Mouse (Mus musculus): Measurements from ENCODE around the gene Rnf141. TPM values are rescaled to one million over a fixed set of nuclear protein-coding genes. Genes with fewer than 3 reads are reported as not detected.

Rnf141 gene
- polyA plus RNA-seq, 1 experiment from 2014 or later: 27.0 TPM

DNA sequence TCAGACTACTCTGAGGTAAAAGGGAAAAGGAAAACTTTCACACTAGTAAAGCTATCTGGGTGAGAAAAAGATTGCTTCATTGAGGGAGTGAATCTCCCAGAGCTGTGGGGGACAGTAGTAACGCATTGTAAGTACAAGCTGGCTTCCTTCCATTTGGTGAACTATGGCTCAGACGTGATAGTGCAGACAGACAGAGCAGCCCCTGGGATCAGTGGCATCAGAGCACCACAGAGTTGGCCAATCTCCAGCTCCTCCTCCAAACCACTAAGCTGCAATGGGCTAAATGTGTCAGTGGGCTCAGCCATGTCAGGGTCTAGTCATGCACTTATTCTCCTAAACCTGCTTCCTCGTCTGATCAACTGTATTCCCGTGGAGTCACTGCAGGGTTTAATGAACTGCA lies 20.7 kb downstream of the Rnf141 start:
- Histone ChIP-seq H3K27ac (replicated peaks) (no peak overlapping the region), H3K27me3 (no peaks in the 10 kb centered on the region), H3K9me3 (no peaks in the 10 kb centered on the region), H3K4me1 (no peaks in the 10 kb centered on the region), H3K9ac (replicated peaks) (no peak overlapping the region), H3K4me3 (no peak overlapping the region), H3K36me3 (peaks cover 23% of the 10 kb centered on the region), H3K4me2 (replicated peaks) (no peak overlapping the region)
- WGBS: 86% methylated on average over 4 of the region's 4 CpGs
- no peak for ATAC-seq (ENCODE audit: low FRiP score, low read depth)

DNA sequence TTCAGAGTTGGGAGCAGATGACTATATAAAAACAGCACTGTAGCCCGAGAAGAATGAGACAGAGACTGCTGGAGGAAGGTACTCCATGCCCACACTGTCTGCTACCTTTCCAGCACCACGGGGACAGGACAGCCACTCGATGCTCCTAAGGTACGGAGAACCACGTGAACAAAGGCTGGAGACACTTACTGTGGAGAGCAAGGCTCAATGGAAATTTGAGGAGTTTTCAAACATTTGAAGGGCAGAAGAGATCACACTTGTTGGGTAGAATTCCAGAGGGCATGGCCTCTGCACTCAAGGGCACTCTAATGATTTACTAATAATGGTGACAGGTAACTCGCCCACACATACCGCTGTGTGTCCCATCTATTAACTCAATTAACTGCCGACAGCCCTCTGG lies 21.2 kb downstream of the Rnf141 start:
- Histone ChIP-seq H3K27ac (replicated peaks) (no peak overlapping the region), H3K4me3 (no peak overlapping the region), H3K4me1 (no peaks in the 10 kb centered on the region), H3K9ac (replicated peaks) (no peak overlapping the region), H3K9me3 (no peaks in the 10 kb centered on the region), H3K4me2 (replicated peaks) (no peak overlapping the region), H3K27me3 (no peaks in the 10 kb centered on the region), H3K36me3 (peaks cover 23% of the 10 kb centered on the region)
- no peak for ATAC-seq (ENCODE audit: low FRiP score, low read depth)
- 87% methylated on average over 8 of the region's 8 CpGs for WGBS

DNA sequence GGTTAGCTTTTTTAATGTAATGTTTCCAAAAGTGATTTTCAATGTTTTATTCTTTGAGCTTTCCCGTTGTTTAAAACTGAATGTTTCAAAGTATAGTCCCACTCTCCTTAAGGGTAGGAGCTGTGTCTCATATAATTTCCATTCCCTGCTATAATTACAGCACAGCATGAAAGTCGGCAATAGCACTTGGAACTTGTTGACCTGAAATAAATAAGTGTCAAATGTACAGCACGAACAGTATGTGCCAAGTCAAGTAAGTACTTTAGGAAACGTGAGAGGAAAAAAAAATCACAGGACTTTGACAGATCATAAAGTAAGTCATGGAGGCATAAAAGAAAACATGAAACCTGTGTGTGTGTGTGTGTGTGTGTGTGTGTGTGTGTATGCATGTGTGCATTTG lies 22.2 kb downstream of the Rnf141 start:
- no peak for ATAC-seq (ENCODE audit: low FRiP score, low read depth)

DNA sequence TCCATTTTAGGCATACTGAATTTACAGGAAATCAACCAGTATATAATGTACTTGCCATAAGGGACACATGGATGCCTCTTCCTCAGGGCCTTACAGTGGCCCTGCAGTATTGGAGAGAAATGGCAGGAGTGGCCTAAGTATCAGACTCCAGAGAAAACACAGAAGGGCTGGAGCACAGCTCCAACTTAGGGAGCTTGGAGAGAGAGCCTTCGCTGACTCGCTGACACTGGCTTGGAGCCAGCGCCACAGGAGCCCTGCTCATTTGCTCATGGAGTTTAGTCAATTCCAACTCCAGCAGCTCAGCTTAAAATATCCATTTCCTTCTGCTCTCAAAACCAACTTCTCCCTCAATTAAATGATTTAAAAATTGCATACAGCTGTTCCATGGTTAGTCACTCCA lies 22.6 kb downstream of the Rnf141 start:
- H3K9ac ChIP-seq (replicated peaks): no peak overlapping the region
- H3K36me3 ChIP-seq: peaks cover 23% of the 10 kb centered on the region
- H3K4me2 ChIP-seq (replicated peaks): no peak overlapping the region
- ATAC-seq (ENCODE audit: low FRiP score, low read depth): no peak
- WGBS: 83% methylated on average over 3 of the region's 3 CpGs
- H3K27me3 ChIP-seq: no peaks in the 10 kb centered on the region
- H3K9me3 ChIP-seq: no peaks in the 10 kb centered on the region
- H3K4me1 ChIP-seq: no peaks in the 10 kb centered on the region
- H3K27ac ChIP-seq (replicated peaks): no peak overlapping the region
- H3K4me3 ChIP-seq: no peak overlapping the region

More for the DNA sequence above, 22.2 kb downstream of the Rnf141 start:
- H3K9ac ChIP-seq (replicated peaks): no peak overlapping the region
- H3K36me3 ChIP-seq: peaks cover 23% of the 10 kb centered on the region
- H3K4me2 ChIP-seq (replicated peaks): no peak overlapping the region
- H3K27ac ChIP-seq (replicated peaks): no peak overlapping the region
- no peaks in the 10 kb centered on the region for H3K4me1 ChIP-seq
- H3K9me3 ChIP-seq: no peaks in the 10 kb centered on the region
- H3K4me3 ChIP-seq: no peak overlapping the region
- no peaks in the 10 kb centered on the region for H3K27me3 ChIP-seq
- WGBS: 80% methylated on average over 4 of the region's 4 CpGs

DNA sequence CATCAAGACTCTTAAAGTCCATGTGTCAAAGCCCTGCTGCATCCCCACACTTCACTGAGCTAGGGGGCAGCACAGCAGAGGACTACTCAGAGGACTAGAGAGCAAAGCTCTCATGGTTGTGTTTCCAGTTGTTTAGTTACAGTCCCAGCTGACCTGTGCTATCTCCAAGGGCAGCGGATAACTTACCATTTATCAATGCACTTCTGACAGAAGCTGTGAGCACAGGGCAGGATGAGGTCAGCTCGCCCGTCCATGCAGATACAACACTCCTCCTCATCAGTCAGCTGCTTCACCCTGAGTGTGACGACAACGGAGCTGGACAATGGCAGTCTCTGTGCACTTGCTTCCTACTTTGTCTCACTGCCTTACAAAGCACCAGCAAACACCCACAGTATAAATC lies 23.2 kb downstream of the Rnf141 start:
- Histone ChIP-seq H3K4me2 (replicated peaks) (no peak overlapping the region), H3K9ac (replicated peaks) (no peak overlapping the region), H3K9me3 (no peaks in the 10 kb centered on the region), H3K27me3 (no peaks in the 10 kb centered on the region), H3K36me3 (peaks cover 23% of the 10 kb centered on the region), H3K27ac (replicated peaks) (no peak overlapping the region), H3K4me1 (no peaks in the 10 kb centered on the region), H3K4me3 (no peak overlapping the region)
- 62% methylated on average over 5 of the region's 5 CpGs for WGBS
- ATAC-seq (ENCODE audit: low FRiP score, low read depth): no peak

DNA sequence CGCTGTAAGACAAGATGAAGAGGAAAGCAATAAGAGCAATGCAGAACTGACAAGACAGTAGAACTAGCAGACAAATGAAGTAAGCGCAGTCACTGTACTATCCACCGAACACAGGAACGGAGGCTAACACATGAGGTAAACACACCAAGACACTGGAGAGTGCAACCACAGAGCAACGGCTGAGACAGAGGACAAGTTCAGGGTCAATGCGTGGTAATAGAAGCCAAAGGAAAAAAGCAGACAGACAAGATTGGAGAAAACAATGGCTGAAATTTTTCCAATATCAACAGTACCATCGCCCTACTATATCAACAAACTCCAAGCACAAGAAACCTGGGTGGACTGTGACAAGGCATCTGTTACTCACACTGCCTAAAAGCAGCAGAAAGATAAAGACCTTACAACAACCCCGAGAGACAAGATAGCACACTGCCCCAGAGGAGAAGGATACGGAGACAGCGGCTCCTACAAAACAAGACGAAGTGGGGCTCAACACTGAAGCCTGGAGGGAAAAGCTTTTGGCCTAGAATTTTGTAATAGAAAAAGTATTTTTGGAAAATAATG lies 25.4 kb downstream of the Rnf141 start:
- Histone ChIP-seq H3K4me3 (no peak overlapping the region), H3K4me2 (replicated peaks) (no peak overlapping the region), H3K27ac (replicated peaks) (no peak overlapping the region), H3K27me3 (no peaks in the 10 kb centered on the region), H3K9me3 (no peaks in the 10 kb centered on the region), H3K4me1 (no peaks in the 10 kb centered on the region), H3K9ac (replicated peaks) (no peak overlapping the region), H3K36me3 (peaks cover 11% of the 10 kb centered on the region)
- no peak for ATAC-seq (ENCODE audit: low FRiP score, low read depth)
- 94% methylated on average over 11 of the region's 11 CpGs for WGBS

DNA sequence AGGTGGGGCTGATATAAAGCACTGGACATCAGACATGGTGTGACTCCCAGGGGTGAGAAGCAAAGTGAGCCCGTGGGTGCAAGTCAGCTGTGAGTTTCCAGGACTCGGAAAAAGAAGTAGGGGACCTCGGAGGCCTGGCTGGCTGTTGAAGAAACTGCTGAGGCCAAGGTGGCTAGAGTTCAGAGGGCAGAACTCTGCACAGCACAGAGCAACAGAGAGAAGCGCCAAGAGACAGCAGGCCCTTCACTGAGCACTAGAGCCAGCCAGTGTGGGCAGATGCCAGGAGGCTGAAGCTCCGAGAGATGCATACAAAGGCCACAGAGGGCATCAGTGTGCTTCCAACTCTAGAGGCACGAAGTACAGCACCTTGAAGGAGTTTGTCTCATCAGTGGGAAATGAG lies 26.1 kb downstream of the Rnf141 start:
- no peaks in the 10 kb centered on the region for H3K9me3 ChIP-seq
- H3K9ac ChIP-seq (replicated peaks): no peak overlapping the region
- H3K27me3 ChIP-seq: no peaks in the 10 kb centered on the region
- no peak overlapping the region for H3K27ac ChIP-seq (replicated peaks)
- 82% methylated on average over 6 of the region's 6 CpGs for WGBS
- H3K4me3 ChIP-seq: no peak overlapping the region
- H3K4me2 ChIP-seq (replicated peaks): no peak overlapping the region
- ATAC-seq (ENCODE audit: low FRiP score, low read depth): no peak
- H3K4me1 ChIP-seq: no peaks in the 10 kb centered on the region
- peaks cover 4% of the 10 kb centered on the region; the same call in 1 of the 2 replicates for H3K36me3 ChIP-seq

DNA sequence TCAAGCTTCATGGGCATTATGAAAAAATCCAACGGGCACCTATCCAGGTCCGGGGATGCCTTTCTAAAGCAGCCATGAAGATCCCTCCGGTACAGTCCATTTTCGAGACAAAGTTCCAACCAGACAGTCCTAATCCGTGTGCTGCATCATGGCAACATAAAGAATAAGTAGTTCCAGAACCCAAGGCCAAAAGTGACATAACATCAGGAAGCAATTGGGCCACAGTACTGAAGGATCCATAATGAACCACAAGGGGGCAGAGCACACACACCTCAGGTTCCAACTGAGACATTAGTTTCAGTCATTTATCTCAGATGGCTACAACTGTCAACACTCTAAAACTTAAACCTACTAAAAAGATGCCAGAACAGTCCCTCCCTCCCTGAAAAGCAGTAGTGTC lies 28.2 kb downstream of the Rnf141 start:
- H3K36me3 ChIP-seq: no peaks in the 10 kb centered on the region
- H3K27ac ChIP-seq (replicated peaks): no peak overlapping the region
- ATAC-seq (ENCODE audit: low FRiP score, low read depth): no peak
- no peak overlapping the region for H3K4me3 ChIP-seq
- WGBS: 74% methylated on average over 5 of the region's 5 CpGs
- H3K9ac ChIP-seq (replicated peaks): no peak overlapping the region
- no peaks in the 10 kb centered on the region for H3K27me3 ChIP-seq
- no peaks in the 10 kb centered on the region for H3K4me1 ChIP-seq
- H3K4me2 ChIP-seq (replicated peaks): no peak overlapping the region
- no peaks in the 10 kb centered on the region for H3K9me3 ChIP-seq

DNA sequence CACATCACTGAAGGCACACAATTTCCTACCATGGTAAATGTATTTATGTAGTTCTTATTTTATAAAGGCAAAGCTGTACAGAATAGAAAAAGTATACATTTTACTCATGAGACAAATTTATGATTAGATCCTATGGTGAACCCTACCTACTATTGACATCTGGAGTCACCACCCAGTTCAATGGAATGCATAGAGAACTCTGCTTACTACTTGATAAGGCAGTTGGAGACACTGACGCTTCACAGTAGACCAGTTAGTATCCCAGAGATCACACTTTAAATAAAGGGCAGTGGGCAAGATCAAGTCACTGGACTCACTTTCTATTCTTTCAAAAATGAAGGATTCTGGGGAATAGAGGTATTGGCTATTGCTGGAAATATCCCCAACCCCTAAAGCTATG lies 30.3 kb downstream of the Rnf141 start:
- H3K27ac ChIP-seq (replicated peaks): no peak overlapping the region
- no peaks in the 10 kb centered on the region for H3K27me3 ChIP-seq
- no peak overlapping the region for H3K4me3 ChIP-seq
- 92% methylated on average over 1 of the region's 1 CpGs for WGBS
- no peak overlapping the region for H3K9ac ChIP-seq (replicated peaks)
- no peaks in the 10 kb centered on the region for H3K36me3 ChIP-seq
- no peak overlapping the region for H3K4me2 ChIP-seq (replicated peaks)
- no peaks in the 10 kb centered on the region for H3K9me3 ChIP-seq
- no peaks in the 10 kb centered on the region for H3K4me1 ChIP-seq
- no peak for ATAC-seq (ENCODE audit: low FRiP score, low read depth)

DNA sequence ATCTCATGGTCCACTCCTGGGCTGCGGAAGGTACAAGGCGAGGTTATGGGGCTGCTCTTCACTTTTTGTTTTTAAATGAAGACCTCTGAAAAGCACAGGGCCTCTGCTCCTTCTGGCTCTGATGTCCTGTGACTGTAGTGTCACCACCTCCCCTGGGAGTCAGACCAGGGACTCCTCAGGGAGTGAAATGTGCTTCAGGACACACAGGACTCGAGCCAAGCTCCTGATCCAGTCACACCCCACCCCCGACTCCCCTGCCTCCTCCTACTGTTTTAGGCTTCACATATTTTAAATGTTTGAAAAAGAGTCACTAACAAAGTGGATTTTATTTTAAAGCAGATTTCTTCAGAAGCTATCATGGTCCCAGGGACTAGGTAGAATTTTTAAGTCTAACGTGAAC lies 32.7 kb downstream of the Rnf141 start:
- Histone ChIP-seq H3K9me3 (no peaks in the 10 kb centered on the region), H3K36me3 (no peaks in the 10 kb centered on the region), H3K4me3 (no peak overlapping the region), H3K9ac (replicated peaks) (no peak overlapping the region), H3K27ac (replicated peaks) (no peak overlapping the region), H3K27me3 (no peaks in the 10 kb centered on the region), H3K4me1 (no peaks in the 10 kb centered on the region), H3K4me2 (replicated peaks) (no peak overlapping the region)
- 83% methylated on average over 5 of the region's 5 CpGs for WGBS
- ATAC-seq (ENCODE audit: low FRiP score, low read depth): no peak

DNA sequence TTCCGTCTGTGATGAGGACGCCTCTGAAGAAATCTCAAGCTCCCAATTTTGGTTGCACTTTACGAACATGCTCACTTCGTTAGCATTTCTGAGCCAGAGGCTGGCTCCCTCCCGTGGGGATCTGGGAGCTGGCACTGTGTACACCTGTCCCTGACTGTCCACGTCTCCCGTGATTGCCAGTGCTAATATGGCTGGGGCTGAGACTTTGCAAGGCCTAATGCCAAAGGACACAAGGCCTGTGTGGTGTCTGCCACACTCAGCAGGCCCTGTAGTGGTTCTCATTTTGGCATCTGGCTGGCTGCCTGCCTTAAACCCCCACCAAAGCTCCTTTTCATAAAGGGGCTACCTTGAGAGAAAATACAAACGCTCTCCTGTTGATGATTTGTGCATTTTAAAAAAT lies 33.3 kb downstream of the Rnf141 start:
- no peak overlapping the region for H3K27ac ChIP-seq (replicated peaks)
- H3K9me3 ChIP-seq: no peaks in the 10 kb centered on the region
- ATAC-seq (ENCODE audit: low FRiP score, low read depth): no peak
- H3K9ac ChIP-seq (replicated peaks): no peak overlapping the region
- WGBS: 89% methylated on average over 8 of the region's 8 CpGs
- H3K27me3 ChIP-seq: no peaks in the 10 kb centered on the region
- H3K4me2 ChIP-seq (replicated peaks): no peak overlapping the region
- H3K4me3 ChIP-seq: no peak overlapping the region
- no peaks in the 10 kb centered on the region for H3K36me3 ChIP-seq
- no peaks in the 10 kb centered on the region for H3K4me1 ChIP-seq

DNA sequence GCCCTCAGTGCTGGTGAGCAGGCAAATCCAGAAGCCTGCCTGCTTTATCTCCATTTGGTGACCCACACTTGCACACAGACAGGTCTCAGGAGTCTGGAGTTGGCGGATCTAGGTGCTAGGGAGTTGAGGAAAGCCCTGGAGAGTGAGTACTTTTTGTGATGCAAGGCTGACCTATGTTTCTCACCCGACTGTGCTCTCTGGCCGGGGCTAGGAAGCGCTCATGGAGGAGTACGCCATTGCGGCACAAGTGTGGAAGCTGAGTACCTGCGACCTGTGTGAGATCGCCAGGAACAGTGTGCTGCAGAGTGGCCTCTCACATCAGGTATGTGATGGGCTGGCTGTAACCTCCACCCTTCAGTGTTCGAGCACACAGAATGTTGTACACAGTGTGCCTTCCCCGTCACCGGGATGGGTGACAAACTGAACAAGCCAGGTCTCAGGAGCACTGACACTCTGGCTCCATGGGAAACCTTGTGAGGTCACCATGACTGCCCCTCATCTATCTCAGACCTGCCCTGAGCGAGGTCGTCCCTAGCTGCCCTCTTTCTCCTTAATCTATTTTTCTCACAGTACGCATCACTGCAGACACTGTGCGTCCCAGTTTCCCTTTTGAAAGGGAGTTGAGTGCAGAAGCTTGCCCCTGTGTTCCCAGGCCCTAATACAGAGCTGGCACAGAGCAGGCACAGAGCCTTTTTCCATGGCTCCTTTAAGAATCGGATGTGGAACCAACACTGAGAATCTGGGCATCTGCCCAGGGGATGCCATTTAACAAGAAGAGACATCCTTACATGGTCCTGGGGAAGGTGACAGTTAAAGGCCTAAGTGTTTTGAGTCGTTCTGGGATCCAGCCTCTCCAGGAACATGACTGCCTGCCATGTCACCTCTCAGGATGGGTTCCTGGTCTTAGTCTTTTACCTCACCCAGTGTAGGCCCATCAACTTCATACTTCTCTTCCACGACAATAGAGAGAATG lies 34.4 kb downstream of the Rnf141 start:
- Histone ChIP-seq H3K4me3 (no peak overlapping the region), H3K36me3 (no peaks in the 10 kb centered on the region), H3K4me2 (replicated peaks) (no peak overlapping the region), H3K9ac (replicated peaks) (no peak overlapping the region), H3K27ac (replicated peaks) (no peak overlapping the region), H3K27me3 (no peaks in the 10 kb centered on the region), H3K4me1 (no peaks in the 10 kb centered on the region), H3K9me3 (no peaks in the 10 kb centered on the region)
- ATAC-seq (ENCODE audit: low FRiP score, low read depth): no peak
- WGBS: 89% methylated on average over 18 of the region's 18 CpGs

Measured in midbrain, embryonic 12.5 days (tissue).